Mouse (Mus musculus) forebrain, embryonic 11.5 days (tissue): ENCODE results near the gene Tubgcp6. TPM values are rescaled to one million over a fixed set of nuclear protein-coding genes. Genes with fewer than 3 reads are reported as not detected.

Experiments
- ATAC-seq: fragments of 200-750 bp; cut with Nextera tagmentation; replicated peaks from 2 replicates; pipeline ENCODE4 v1.8.0; 2017; ENCODE audit warnings: moderate TSS enrichment; ENCODE audit not compliant: low FRiP score
- DNase-seq: peaks from one replicate; pipeline ENCODE4 v3.0.0-alpha.2; 2017; ENCODE audit warnings: low spot score
- H3K27ac ChIP-seq: fragments of 300-500 bp; sonication (generic); 2 replicates; pipeline ENCODE4 v1.5.1; 2014; ENCODE audit warnings: low read depth, low read length
- H3K27me3 ChIP-seq: fragments of 300-500 bp; sonication (generic); 2 replicates; pipeline ENCODE4 v1.6.1; 2014; ENCODE audit warnings: mild to moderate bottlenecking, low read length, mixed read lengths; ENCODE audit not compliant: control insufficient read depth, insufficient read depth
- H3K36me3 ChIP-seq: fragments of 300-500 bp; sonication (generic); 2 replicates; pipeline ENCODE4 v1.6.1; 2014; ENCODE audit warnings: mild to moderate bottlenecking, low read length, moderate library complexity, mixed read lengths; ENCODE audit not compliant: control insufficient read depth, insufficient read depth
- H3K4me1 ChIP-seq: fragments of 300-500 bp; sonication (generic); replicated peaks from 2 replicates; pipeline ENCODE4 v1.6.1; 2014; ENCODE audit warnings: low read length, mixed read lengths; ENCODE audit not compliant: control insufficient read depth, insufficient read depth
- H3K4me2 ChIP-seq: fragments of 300-500 bp; sonication (generic); 2 replicates; pipeline ENCODE4 v1.6.1; 2014; ENCODE audit warnings: low read depth, mild to moderate bottlenecking, low read length, moderate library complexity, mixed read lengths; ENCODE audit not compliant: severe bottlenecking
- H3K4me3 ChIP-seq: fragments of 300-500 bp; sonication (generic); 2 replicates; pipeline ENCODE4 v1.5.1; 2014; ENCODE audit warnings: low read depth, low read length
- H3K9ac ChIP-seq: fragments of 300-500 bp; sonication (generic); 2 replicates; pipeline ENCODE4 v1.6.1; 2014; ENCODE audit warnings: low read length
- H3K9me3 ChIP-seq: fragments of 300-500 bp; sonication (generic); 2 replicates; pipeline ENCODE4 v1.6.1; 2016; ENCODE audit warnings: low read length, mixed read lengths; ENCODE audit not compliant: control insufficient read depth
- WGBS: fragments of 180-500 bp; shearing (Covaris S2); extraction: QIAGEN DNeasy Blood & Tissue Kit; methylation state at CpG from one replicate; pipeline ENCODE4 v1.1.7; 2014; 5-methylcytosine and 5-hydroxymethylcytosine counted together
- polyA plus RNA-seq: library from polyadenylated mRNA; unstranded; fragments of >200 nt; fragmentation: Nextera tagmentation; extraction: Ambion mirVana; gene quantifications from 2 replicates; pipeline ENCODE4 v1.2.1, GENCODE M21; 2014

Tubgcp6 gene
- polyA plus RNA-seq, 1 experiment from 2014 or later = 24.2 TPM

GRCm38 (mm10) chr15:89104425-89104824, 18.5 kb downstream of the Tubgcp6 start:
- Histone ChIP-seq H3K4me3 (no peak overlapping the region), H3K27ac (no peak overlapping the region), H3K4me2 (no peak overlapping the region), H3K27me3 (no peaks in the 10 kb centered on the region), H3K9me3 (no peaks in the 10 kb centered on the region), H3K36me3 (peaks cover 19% of the 10 kb centered on the region; the same call in 1 of the 2 replicates), H3K9ac (no peak overlapping the region), H3K4me1 (no peaks in the 10 kb centered on the region)
- 94% methylated on average over 8 of the region's 8 CpGs for WGBS
- DNase-seq (no peak), ATAC-seq (no peak)

- Histone ChIP-seq H3K36me3 (peaks cover 21% of the 10 kb centered on the region; the same call in 1 of the 2 replicates), H3K27me3 (no peaks in the 10 kb centered on the region), H3K4me2 (no peak overlapping the region), H3K4me1 (no peaks in the 10 kb centered on the region), H3K9ac (no peak overlapping the region), H3K27ac (no peak overlapping the region), H3K9me3 (no peaks in the 10 kb centered on the region), H3K4me3 (no peak overlapping the region)
- no peak for DNase-seq
- 91% methylated on average over 10 of the region's 10 CpGs for WGBS
- ATAC-seq = no peak
Measured at GRCm38 (mm10) chr15:89103921-89104320, 19.0 kb downstream of the Tubgcp6 start.

GRCm38 (mm10) chr15:89102646-89103045, 20.3 kb downstream of the Tubgcp6 start:
- WGBS = 69% methylated on average over 5 of the region's 5 CpGs
- Histone ChIP-seq H3K27ac (no peak overlapping the region), H3K4me2 (no peak overlapping the region), H3K36me3 (peaks cover 24% of the 10 kb centered on the region), H3K4me3 (no peak overlapping the region), H3K9ac (no peak overlapping the region), H3K9me3 (no peaks in the 10 kb centered on the region), H3K4me1 (no peaks in the 10 kb centered on the region), H3K27me3 (no peaks in the 10 kb centered on the region)
- DNase-seq = no peak
- no peak for ATAC-seq

- no peak for DNase-seq
- WGBS = 93% methylated on average over 12 of the region's 12 CpGs
- H3K4me2 ChIP-seq = no peak overlapping the region
- no peak overlapping the region for H3K27ac ChIP-seq
- ATAC-seq = no peak
- H3K36me3 ChIP-seq = peaks cover 30% of the 10 kb centered on the region
- H3K27me3 ChIP-seq = no peaks in the 10 kb centered on the region
- no peaks in the 10 kb centered on the region for H3K9me3 ChIP-seq
- H3K4me3 ChIP-seq = no peak overlapping the region
- no peak overlapping the region for H3K9ac ChIP-seq
- no peaks in the 10 kb centered on the region for H3K4me1 ChIP-seq
Measured at GRCm38 (mm10) chr15:89100823-89101222, 22.1 kb downstream of the Tubgcp6 start.

- WGBS = 90% methylated on average over 7 of the region's 7 CpGs
- Histone ChIP-seq H3K4me2 (no peak overlapping the region), H3K27me3 (no peaks in the 10 kb centered on the region), H3K9ac (no peak overlapping the region), H3K36me3 (peaks cover 39% of the 10 kb centered on the region), H3K9me3 (no peaks in the 10 kb centered on the region), H3K4me3 (no peak overlapping the region), H3K4me1 (no peaks in the 10 kb centered on the region), H3K27ac (no peak overlapping the region)
- ATAC-seq = no peak
- no peak for DNase-seq
Measured at GRCm38 (mm10) chr15:89098616-89099015, 24.3 kb downstream of the Tubgcp6 start.

GRCm38 (mm10) chr15:89097450-89097849, 25.5 kb downstream of the Tubgcp6 start:
- no peaks in the 10 kb centered on the region for H3K4me1 ChIP-seq
- H3K27me3 ChIP-seq = no peaks in the 10 kb centered on the region
- no peak overlapping the region for H3K4me2 ChIP-seq
- H3K9ac ChIP-seq = no peak overlapping the region
- H3K36me3 ChIP-seq = peaks cover 39% of the 10 kb centered on the region
- 91% methylated on average over 5 of the region's 5 CpGs for WGBS
- H3K27ac ChIP-seq = no peak overlapping the region
- no peak for ATAC-seq
- DNase-seq = no peak
- H3K4me3 ChIP-seq = no peak overlapping the region
- no peaks in the 10 kb centered on the region for H3K9me3 ChIP-seq

GRCm38 (mm10) chr15:89092181-89092580, 30.7 kb downstream of the Tubgcp6 start:
- no peak overlapping the region for H3K27ac ChIP-seq
- no peak overlapping the region for H3K4me2 ChIP-seq
- H3K9me3 ChIP-seq = no peaks in the 10 kb centered on the region
- ATAC-seq (no peak), DNase-seq (no peak)
- WGBS = 87% methylated on average over 5 of the region's 5 CpGs
- no peak overlapping the region for H3K4me3 ChIP-seq
- H3K36me3 ChIP-seq = peaks cover 20% of the 10 kb centered on the region
- H3K4me1 ChIP-seq = peaks cover 6% of the 10 kb centered on the region; the same call in 1 of the 2 replicates
- H3K9ac ChIP-seq = no peak overlapping the region
- H3K27me3 ChIP-seq = no peaks in the 10 kb centered on the region

GRCm38 (mm10) chr15:89090662-89091061, 32.2 kb downstream of the Tubgcp6 start:
- H3K4me1 ChIP-seq = peaks cover 6% of the 10 kb centered on the region; the same call in 1 of the 2 replicates
- H3K4me3 ChIP-seq = no peak overlapping the region
- H3K27ac ChIP-seq = no peak overlapping the region
- 88% methylated on average over 4 of the region's 4 CpGs for WGBS
- no peak overlapping the region for H3K9ac ChIP-seq
- H3K36me3 ChIP-seq = peaks cover 17% of the 10 kb centered on the region
- ATAC-seq = no peak
- DNase-seq = no peak
- H3K9me3 ChIP-seq = no peaks in the 10 kb centered on the region
- no peak overlapping the region for H3K4me2 ChIP-seq
- H3K27me3 ChIP-seq = no peaks in the 10 kb centered on the region

GRCm38 (mm10) chr15:89089248-89090051, 33.5 kb downstream of the Tubgcp6 start:
- Histone ChIP-seq H3K4me2 (peak overlapping the region; percentile 98), H3K36me3 (peaks cover 10% of the 10 kb centered on the region), H3K4me1 (peaks cover 6% of the 10 kb centered on the region; the same call in 1 of the 2 replicates), H3K9me3 (no peaks in the 10 kb centered on the region), H3K4me3 (peak overlapping the region; percentile 98), H3K27me3 (no peaks in the 10 kb centered on the region), H3K9ac (peak overlapping the region; percentile 90), H3K27ac (no peak overlapping the region)
- WGBS = 3% methylated on average over 68 of the region's 68 CpGs
- ATAC-seq (peak; percentile 43; the same call in 1 of the 2 replicates), DNase-seq (peak; percentile 67)
